Mouse (Mus musculus): ENCODE results near the gene Slamf6.

GRCm38 (mm10) chr1:171975831-171976230, 58.5 kb downstream of the Slamf6 start:
- TF ChIP-seq POLR2A (IDR thresholded peaks at IDR 0.05; ENCODE audit: borderline replicate concordance, insufficient read depth, low read length) (no peak), CTCF (IDR thresholded peaks at IDR 0.05; ENCODE audit: borderline replicate concordance, insufficient read depth, low read depth, low read length) (no peak)

All from cerebellum, adult 2 months (tissue).